Mouse (Mus musculus) intestine, postnatal 0 days (tissue): ENCODE results near the gene Sbk2. TPM values are rescaled to one million over a fixed set of nuclear protein-coding genes. Genes with fewer than 3 reads are reported as not detected.

Experiments
- ATAC-seq: fragments of 200-750 bp; cut with Nextera tagmentation; 2 replicates; pipeline ENCODE4 v1.8.0; 2017; ENCODE audit warnings: mild to moderate bottlenecking, moderate TSS enrichment, moderate library complexity
- H3K27ac ChIP-seq: fragments of 300-500 bp; sonication (generic); 2 replicates; pipeline ENCODE4 v1.5.1; 2014; ENCODE audit warnings: mild to moderate bottlenecking, low read depth, low read length, moderate library complexity
- H3K27me3 ChIP-seq: fragments of 300-500 bp; sonication (generic); replicated peaks from 2 replicates; pipeline ENCODE4 v1.6.1; 2014; ENCODE audit warnings: low read length, mixed read lengths; ENCODE audit not compliant: control insufficient read depth, insufficient read depth
- H3K36me3 ChIP-seq: fragments of 300-500 bp; sonication (generic); 2 replicates; pipeline ENCODE4 v1.6.1; 2014; ENCODE audit warnings: mild to moderate bottlenecking, moderate library complexity; ENCODE audit not compliant: control insufficient read depth, insufficient read depth
- H3K4me1 ChIP-seq: fragments of 300-500 bp; sonication (generic); replicated peaks from 2 replicates; pipeline ENCODE4 v1.6.1; 2014; ENCODE audit warnings: antibody characterized with exemption, low read length, mixed read lengths; ENCODE audit not compliant: control insufficient read depth, insufficient read depth
- H3K4me2 ChIP-seq: fragments of 300-500 bp; sonication (generic); replicated peaks from 2 replicates; pipeline ENCODE4 v1.6.1; 2014; ENCODE audit warnings: low read depth, mild to moderate bottlenecking, moderate library complexity
- H3K4me3 ChIP-seq: fragments of 300-500 bp; sonication (generic); 2 replicates; pipeline ENCODE4 v1.5.1; 2014; ENCODE audit warnings: low read depth, low read length
- H3K9ac ChIP-seq: fragments of 300-500 bp; sonication (generic); 2 replicates; pipeline ENCODE4 v1.6.1; 2014; ENCODE audit warnings: mild to moderate bottlenecking, low read depth, low read length
- H3K9me3 ChIP-seq: fragments of 300-500 bp; sonication (generic); 2 replicates; pipeline ENCODE4 v1.6.1; 2016; ENCODE audit warnings: mixed run types; ENCODE audit not compliant: control insufficient read depth
- CTCF ChIP-seq: sonication (generic); IDR thresholded peaks from 2 replicates; pipeline ENCODE4 v1.5.1; 2016; ENCODE audit warnings: low read depth, mild to moderate bottlenecking, control low read depth, antibody characterized with exemption, moderate library complexity
- WGBS: fragments of 180-500 bp; shearing (Covaris S2); extraction: QIAGEN DNeasy Blood & Tissue Kit; methylation state at CpG from one replicate; pipeline ENCODE4 v1.1.7; 2014; 5-methylcytosine and 5-hydroxymethylcytosine counted together
- polyA plus RNA-seq: library from polyadenylated mRNA; unstranded; fragments of >200 nt; fragmentation: Nextera tagmentation; extraction: Ambion mirVana; gene quantifications from 2 replicates; pipeline ENCODE4 v1.2.1, GENCODE M21; 2015

Sbk2 gene
- polyA plus RNA-seq, 1 experiment from 2014 or later: 0.47 TPM

DNA sequence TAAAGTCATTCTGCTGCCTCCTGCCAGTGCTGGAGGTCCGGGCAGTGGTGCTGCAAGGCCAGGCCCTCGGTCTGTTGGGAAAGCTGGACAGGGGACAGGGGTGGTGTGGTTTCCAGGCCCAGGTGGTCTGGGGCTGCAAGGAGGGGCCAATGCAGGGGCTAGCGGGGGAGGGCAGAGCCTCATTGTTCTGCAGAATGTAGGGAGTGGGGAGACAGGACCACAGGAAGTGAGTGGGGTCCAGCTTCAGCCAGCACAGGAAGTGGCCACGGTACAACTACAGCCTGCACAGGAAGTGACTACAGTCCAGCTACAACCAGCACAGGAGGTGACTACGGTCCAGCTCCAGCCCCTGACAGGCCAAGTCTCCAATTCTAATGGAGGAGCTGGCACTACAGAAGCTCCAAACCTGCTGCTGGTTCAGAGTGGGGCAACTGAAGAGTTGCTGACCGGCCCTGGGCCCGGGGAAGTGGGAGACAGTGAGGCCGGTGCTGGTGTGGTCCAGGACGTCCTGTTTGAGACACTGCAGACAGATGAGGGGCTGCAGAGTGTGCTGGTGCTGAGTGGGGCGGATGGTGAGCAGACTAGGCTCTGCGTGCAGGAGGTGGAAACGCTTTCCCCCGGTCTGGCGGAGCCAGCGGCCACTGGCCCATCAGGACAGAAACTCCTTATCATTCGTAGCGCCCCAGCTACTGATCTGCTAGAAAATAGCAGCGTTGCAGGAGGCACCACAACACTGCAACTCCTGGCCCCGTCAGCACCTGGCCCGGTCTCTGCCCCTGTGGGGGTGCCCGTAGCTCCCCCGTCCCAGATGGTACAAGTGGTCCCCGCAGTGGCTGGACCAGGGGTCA is 43.0 kb downstream of the Sbk2 start:
- H3K27ac ChIP-seq: no peak overlapping the region
- TF ChIP-seq CTCF: no peak
- H3K27me3 ChIP-seq: 0 out of 2 replicates have a peak, but pooled peaks cover 6% of the 10 kb centered on the region
- H3K9ac ChIP-seq: no peak overlapping the region
- H3K4me1 ChIP-seq: 0 out of 2 replicates have a peak, but pooled peaks cover 12% of the 10 kb centered on the region
- H3K9me3 ChIP-seq: no peaks in the 10 kb centered on the region
- 65% methylated on average over 23 of the region's 23 CpGs for WGBS
- peaks cover 36% of the 10 kb centered on the region for H3K36me3 ChIP-seq
- 0 out of 2 replicates have a peak overlapping the region, but pooled peaks have one; percentile 17 for H3K4me2 ChIP-seq
- H3K4me3 ChIP-seq: no peak overlapping the region
- no peak for ATAC-seq

DNA sequence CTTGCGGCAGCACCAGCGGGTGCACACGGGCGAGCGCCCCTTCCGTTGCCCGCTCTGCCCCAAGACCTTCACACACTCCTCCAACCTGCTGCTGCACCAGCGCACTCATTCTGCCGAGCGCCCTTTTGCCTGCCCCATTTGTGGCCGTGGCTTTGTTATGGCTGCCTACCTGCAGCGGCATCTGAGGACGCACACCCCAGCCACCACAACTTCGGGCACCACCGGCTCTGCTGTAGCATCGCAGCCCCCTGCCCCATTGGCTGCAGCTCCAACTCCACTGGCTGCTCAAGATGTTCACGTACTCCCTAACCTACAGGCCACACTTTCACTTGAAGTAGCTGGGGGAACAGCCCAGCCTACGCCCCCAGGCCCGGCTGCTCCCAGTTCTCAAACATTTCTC is 43.7 kb downstream of the Sbk2 start:
- ATAC-seq: no peak
- H3K27ac ChIP-seq: no peak overlapping the region

DNA sequence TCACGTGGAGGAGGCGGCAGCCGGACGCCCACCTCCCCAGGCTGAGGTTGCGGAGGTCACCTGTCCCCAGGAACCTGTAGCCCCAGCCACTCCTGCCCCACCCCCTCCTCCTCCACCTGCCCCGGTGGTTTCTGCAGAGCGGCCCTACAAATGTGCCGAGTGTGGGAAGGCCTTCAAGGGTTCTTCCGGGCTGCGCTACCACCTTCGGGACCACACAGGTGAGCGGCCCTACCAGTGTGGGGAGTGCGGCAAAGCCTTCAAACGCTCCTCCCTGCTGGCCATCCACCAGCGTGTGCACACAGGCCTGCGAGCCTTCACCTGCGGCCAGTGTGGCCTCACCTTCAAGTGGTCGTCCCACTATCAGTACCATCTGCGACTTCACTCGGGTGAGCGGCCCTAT is 44.2 kb downstream of the Sbk2 start:
- Histone ChIP-seq H3K9ac (no peak overlapping the region), H3K4me3 (no peak overlapping the region), H3K36me3 (peaks cover 36% of the 10 kb centered on the region), H3K4me1 (0 out of 2 replicates have a peak, but pooled peaks cover 12% of the 10 kb centered on the region), H3K4me2 (no peak overlapping the region), H3K27me3 (0 out of 2 replicates have a peak, but pooled peaks cover 6% of the 10 kb centered on the region), H3K27ac (no peak overlapping the region), H3K9me3 (no peaks in the 10 kb centered on the region)
- no peak for TF ChIP-seq CTCF
- ATAC-seq: no peak
- 91% methylated on average over 21 of the region's 21 CpGs for WGBS

More for the DNA sequence above, 43.7 kb downstream of the Sbk2 start:
- no peaks in the 10 kb centered on the region for H3K9me3 ChIP-seq
- 0 out of 2 replicates have a peak, but pooled peaks cover 6% of the 10 kb centered on the region for H3K27me3 ChIP-seq
- 90% methylated on average over 19 of the region's 19 CpGs for WGBS
- H3K4me1 ChIP-seq: 0 out of 2 replicates have a peak, but pooled peaks cover 12% of the 10 kb centered on the region
- H3K9ac ChIP-seq: no peak overlapping the region
- H3K4me3 ChIP-seq: no peak overlapping the region
- H3K36me3 ChIP-seq: peaks cover 36% of the 10 kb centered on the region
- H3K4me2 ChIP-seq: no peak overlapping the region
- TF ChIP-seq CTCF: no peak

DNA sequence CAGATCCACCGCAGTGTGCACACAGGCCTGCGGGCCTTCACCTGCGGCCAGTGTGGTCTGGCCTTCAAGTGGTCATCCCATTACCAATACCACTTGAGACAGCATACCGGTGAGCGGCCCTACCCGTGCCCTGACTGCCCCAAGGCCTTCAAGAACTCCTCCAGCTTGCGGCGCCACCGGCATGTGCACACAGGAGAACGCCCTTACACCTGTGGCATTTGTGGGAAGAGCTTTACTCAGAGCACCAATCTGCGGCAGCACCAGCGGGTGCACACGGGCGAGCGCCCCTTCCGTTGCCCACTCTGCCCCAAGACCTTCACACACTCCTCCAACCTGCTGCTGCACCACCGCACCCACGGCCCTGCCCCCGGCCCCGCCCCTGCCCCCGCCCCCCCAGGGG is 45.1 kb downstream of the Sbk2 start:
- no peak for TF ChIP-seq CTCF
- Histone ChIP-seq H3K36me3 (peaks cover 36% of the 10 kb centered on the region), H3K4me2 (no peak overlapping the region), H3K9ac (no peak overlapping the region), H3K27me3 (0 out of 2 replicates have a peak, but pooled peaks cover 6% of the 10 kb centered on the region), H3K9me3 (no peaks in the 10 kb centered on the region), H3K27ac (no peak overlapping the region), H3K4me3 (no peak overlapping the region), H3K4me1 (0 out of 2 replicates have a peak, but pooled peaks cover 10% of the 10 kb centered on the region)
- 80% methylated on average over 21 of the region's 21 CpGs for WGBS
- no peak for ATAC-seq

DNA sequence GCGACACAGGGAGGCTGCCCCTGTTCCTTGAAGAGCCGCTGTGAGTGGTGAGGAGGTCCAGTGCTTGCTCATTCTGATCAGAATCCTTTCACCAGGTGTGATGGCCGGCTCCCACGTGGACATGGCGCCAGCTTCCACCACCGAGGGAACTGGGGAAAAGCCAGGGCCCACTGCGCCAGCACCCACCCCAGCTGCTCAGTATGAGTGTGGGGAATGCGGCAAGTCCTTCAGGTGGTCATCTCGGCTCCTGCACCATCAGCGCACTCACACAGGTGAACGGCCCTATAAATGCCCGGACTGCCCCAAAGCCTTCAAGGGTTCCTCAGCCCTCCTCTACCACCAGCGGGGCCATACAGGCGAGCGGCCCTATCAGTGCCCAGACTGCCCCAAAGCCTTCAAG is 45.5 kb downstream of the Sbk2 start:
- ATAC-seq: no peak
- H3K4me2 ChIP-seq: no peak overlapping the region
- no peak overlapping the region for H3K27ac ChIP-seq
- H3K36me3 ChIP-seq: peaks cover 36% of the 10 kb centered on the region
- no peaks in the 10 kb centered on the region for H3K9me3 ChIP-seq
- WGBS: 92% methylated on average over 15 of the region's 15 CpGs
- H3K4me3 ChIP-seq: no peak overlapping the region
- no peak for TF ChIP-seq CTCF
- no peak overlapping the region for H3K9ac ChIP-seq
- 0 out of 2 replicates have a peak, but pooled peaks cover 8% of the 10 kb centered on the region for H3K4me1 ChIP-seq
- H3K27me3 ChIP-seq: 0 out of 2 replicates have a peak, but pooled peaks cover 6% of the 10 kb centered on the region

DNA sequence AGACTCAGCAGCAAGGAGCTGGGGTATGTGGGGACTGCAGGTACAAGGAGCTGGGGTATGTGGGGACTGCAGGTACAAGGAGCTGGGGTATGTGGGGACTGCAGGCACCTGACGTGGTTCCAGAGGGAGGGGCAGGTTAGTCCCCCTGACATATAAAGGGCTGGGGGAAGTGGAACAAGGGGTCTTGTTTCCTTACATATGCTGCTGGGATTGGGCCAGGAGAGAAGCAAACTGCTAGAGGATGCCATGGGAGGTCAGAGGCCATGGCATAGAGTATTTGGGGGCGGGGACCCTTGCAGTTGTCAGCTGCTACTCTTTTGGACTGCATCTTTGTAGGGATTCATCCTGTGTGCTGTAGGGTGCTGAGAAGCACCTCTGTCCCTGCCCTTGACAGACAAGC is 46.7 kb downstream of the Sbk2 start:
- H3K27me3 ChIP-seq: no peaks in the 10 kb centered on the region
- H3K4me3 ChIP-seq: no peak overlapping the region
- H3K27ac ChIP-seq: no peak overlapping the region
- no peaks in the 10 kb centered on the region for H3K9me3 ChIP-seq
- WGBS: 98% methylated on average over 2 of the region's 2 CpGs
- peaks cover 36% of the 10 kb centered on the region for H3K36me3 ChIP-seq
- no peak for ATAC-seq
- H3K4me2 ChIP-seq: no peak overlapping the region
- H3K4me1 ChIP-seq: 0 out of 2 replicates have a peak, but pooled peaks cover 4% of the 10 kb centered on the region
- no peak overlapping the region for H3K9ac ChIP-seq
- no peak for TF ChIP-seq CTCF
